Mouse (Mus musculus) megakaryocyte progenitor cell, adult 5-6 weeks (primary cell): Measurements from ENCODE around the gene Gm3252. TPM values are rescaled to one million over a fixed set of nuclear protein-coding genes. Genes with fewer than 3 reads are reported as not detected.
"Not testable (repeated sequence)": the region's sequence is repeated elsewhere in the genome, so short reads cannot be mapped to it uniquely, and the experiment has no call there.

ENCODE experiments used
- ATAC-seq: replicated peaks from 2 replicates; pipeline ENCODE4 v1.8.0; 2016; ENCODE audit warnings: mild to moderate bottlenecking, moderate TSS enrichment, inconsistent platforms; ENCODE audit not compliant: poor library complexity
- total RNA-seq, 2 experiments: library from RNA; stranded (forward) in 1 of 2; stranded (reverse) in 1 of 2; fragments of 157-497, 149-512 nt in 1 of 2; fragments of 200-1000 nt in 1 of 2; gene quantifications; 2 replicates each; pipeline versions ENCODE4 v1.2.3 to v1.2.4; 2015 to 2017

The Gm3252 gene
- total RNA-seq (2015) (not detected in 2 replicates), total RNA-seq (2017) (not detected in 2 replicates)

DNA sequence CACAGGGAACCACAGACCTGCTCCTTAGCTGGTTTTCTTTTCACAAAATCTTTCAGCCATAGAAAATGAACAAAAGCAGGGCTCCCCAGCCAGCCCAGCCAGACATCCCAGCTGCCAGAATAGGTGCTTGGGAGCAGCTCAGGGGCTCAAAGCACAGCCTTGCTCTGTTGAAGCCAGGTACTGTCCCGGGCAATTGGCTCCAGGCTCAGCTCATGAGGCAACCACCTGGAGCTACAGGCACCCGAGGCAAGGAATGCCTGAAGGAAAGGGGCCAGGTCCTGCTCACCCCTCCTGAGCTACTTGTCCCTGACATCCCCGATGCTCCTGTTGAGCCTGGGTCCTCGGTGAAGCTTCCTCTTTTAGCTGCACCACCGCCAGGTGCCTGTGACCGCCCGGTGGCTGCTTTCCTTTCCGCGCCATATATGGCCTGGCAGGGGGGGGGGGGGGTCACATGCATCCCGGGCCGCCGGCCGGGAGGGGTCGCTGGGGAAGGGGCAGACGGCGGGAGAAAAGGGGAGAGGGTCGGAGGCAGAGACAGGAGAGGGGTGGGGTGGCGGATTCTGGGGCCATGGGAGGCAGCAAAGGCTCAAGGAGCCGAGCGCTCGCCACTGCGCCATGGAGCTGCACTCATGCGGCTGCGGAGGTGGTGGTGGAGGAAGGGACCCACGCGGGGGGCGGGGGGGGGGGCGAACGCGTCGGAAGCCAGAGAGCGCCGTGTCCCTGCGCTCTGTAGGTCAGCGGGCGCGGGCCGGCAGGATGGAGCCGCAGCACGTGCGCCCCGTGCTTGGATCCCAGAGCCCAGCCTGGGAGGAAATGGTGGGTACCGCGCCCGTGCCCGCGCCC is at the start of gene Gm3252:
TSS of gene Gm3252 (plus strand) at position 738 of the 843 bp plus-strand sequence.
- ATAC-seq: not testable (repeated sequence)

DNA sequence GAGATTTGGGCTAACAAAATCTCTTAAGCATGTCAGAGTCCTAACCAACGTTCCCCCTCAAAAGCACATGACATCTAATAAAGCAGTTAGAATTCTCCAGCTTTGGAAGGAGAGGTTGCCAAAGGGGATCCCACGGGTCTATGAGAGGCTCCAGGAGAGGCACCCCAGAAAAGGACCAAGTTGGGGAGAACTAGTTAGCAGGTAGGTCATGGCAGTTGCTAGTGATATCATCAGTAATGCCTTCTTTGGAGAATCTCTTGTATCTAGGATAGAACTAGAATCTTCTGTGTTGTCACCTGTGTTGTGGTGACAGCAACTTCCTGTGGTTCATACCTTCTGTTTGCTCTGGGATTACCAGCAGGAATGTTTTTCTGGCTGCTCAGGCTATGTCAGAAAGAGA is 17.6 kb upstream of the Gm3252 start, which contains the start of gene Gm7876:
TSS of gene Gm7876 (plus strand) at position 301 of the 400 bp plus-strand sequence.
- ATAC-seq: not testable (repeated sequence)

DNA sequence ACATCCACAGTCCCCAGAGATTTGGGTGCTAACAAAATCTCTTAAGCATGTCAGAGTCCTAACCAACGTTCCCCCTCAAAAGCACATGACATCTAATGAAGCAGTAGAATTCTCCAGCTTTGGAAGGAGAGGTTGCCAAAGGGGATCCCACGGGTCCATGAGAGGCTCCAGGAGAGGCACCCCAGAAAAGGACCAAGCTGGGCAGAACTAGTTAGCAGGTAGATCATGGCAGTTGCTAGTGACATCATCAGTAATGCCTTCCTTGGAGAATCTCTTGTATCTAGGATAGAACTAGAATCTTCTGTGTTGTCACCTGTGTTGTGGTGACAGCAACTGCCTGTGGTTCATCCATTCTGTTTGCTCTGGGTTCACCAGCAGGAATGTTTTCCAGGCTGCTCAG is 49.5 kb downstream of the Gm3252 start, which contains the start of gene Gm9602:
TSS of gene Gm9602 (plus strand) at position 301 of the 400 bp plus-strand sequence.
- ATAC-seq: not testable (repeated sequence)

Other genes with a start within 250 kb of the Gm3252 start
- not detected in 2 replicates for gene Gm3182, start 245.0 kb upstream of the Gm3252 start, total RNA-seq (2015)
- gene Gm3182, start 245.0 kb upstream of the Gm3252 start, total RNA-seq (2017): not detected in 2 replicates
- gene Gm3047, start 171.4 kb upstream of the Gm3252 start, total RNA-seq (2015): not detected in 2 replicates
- not detected in 2 replicates for gene Gm3047, start 171.4 kb upstream of the Gm3252 start, total RNA-seq (2017)
- not detected in 2 replicates for gene Gm8159, start 94.4 kb upstream of the Gm3252 start, total RNA-seq (2015)
- gene Gm8159, start 94.4 kb upstream of the Gm3252 start, total RNA-seq (2017): not detected in 2 replicates
- not detected in 2 replicates for gene Gm3239, start 62.6 kb upstream of the Gm3252 start, total RNA-seq (2015)
- gene Gm3239, start 62.6 kb upstream of the Gm3252 start, total RNA-seq (2017): not detected in 2 replicates
- not detected in 2 replicates for gene Gm7876, start 17.5 kb upstream of the Gm3252 start, total RNA-seq (2015)
- gene Gm7876, start 17.5 kb upstream of the Gm3252 start, total RNA-seq (2017): not detected in 2 replicates
- gene Gm9602, start 49.6 kb downstream of the Gm3252 start, total RNA-seq (2015): not detected in 2 replicates
- gene Gm9602, start 49.6 kb downstream of the Gm3252 start, total RNA-seq (2017): not detected in 2 replicates
- not detected in 2 replicates for gene Gm3269, start 111.3 kb downstream of the Gm3252 start, total RNA-seq (2015)
- not detected in 2 replicates for gene Gm3269, start 111.3 kb downstream of the Gm3252 start, total RNA-seq (2017)
- gene Gm3264, start 128.8 kb downstream of the Gm3252 start, total RNA-seq (2015): not detected in 2 replicates
- not detected in 2 replicates for gene Gm3264, start 128.8 kb downstream of the Gm3252 start, total RNA-seq (2017)
- not detected in 2 replicates for gene Gm3278, start 165.6 kb downstream of the Gm3252 start, total RNA-seq (2015)
- gene Gm3278, start 165.6 kb downstream of the Gm3252 start, total RNA-seq (2017): not detected in 2 replicates